Mouse (Mus musculus) stomach, postnatal 0 days (tissue): ENCODE measurements around the gene St8sia6.

Experiments
- CTCF ChIP-seq: IDR thresholded peaks from 2 replicates; pipeline ENCODE4 v1.5.1; 2016; ENCODE audit warnings: antibody characterized with exemption, low read depth, mild to moderate bottlenecking, moderate library complexity
- EP300 ChIP-seq: optimal IDR thresholded peaks from 2 replicates; pipeline ENCODE3; 2016; ENCODE audit warnings: antibody characterized with exemption

GRCm38 (mm10) chr2:13794446-13794845 lies 582 bp upstream of the St8sia6 start:
- no peak for TF ChIP-seq CTCF
- no peak for TF ChIP-seq EP300
